Mouse (Mus musculus) hindbrain, embryonic 13.5 days (tissue): ENCODE measurements around the gene Lsg1. TPM values are rescaled to one million over a fixed set of nuclear protein-coding genes. Genes with fewer than 3 reads are reported as not detected.

Experiments used
- ATAC-seq: fragments of 200-750 bp; cut with Nextera tagmentation; 2 replicates; pipeline ENCODE4 v1.8.0; 2017; ENCODE audit warnings: moderate TSS enrichment; ENCODE audit not compliant: low FRiP score
- H3K27ac ChIP-seq: fragments of 300-500 bp; sonication (generic); 2 replicates; pipeline ENCODE4 v1.5.1; 2015; ENCODE audit warnings: inconsistent platforms, mild to moderate bottlenecking, moderate library complexity
- H3K27me3 ChIP-seq: fragments of 300-500 bp; sonication (generic); 2 replicates; pipeline ENCODE4 v1.6.1; 2015; ENCODE audit warnings: mild to moderate bottlenecking, inconsistent platforms
- H3K36me3 ChIP-seq: fragments of 300-500 bp; sonication (generic); 2 replicates; pipeline ENCODE4 v1.6.1; 2015; ENCODE audit warnings: mild to moderate bottlenecking, inconsistent platforms
- H3K4me1 ChIP-seq: fragments of 300-500 bp; sonication (generic); replicated peaks from 2 replicates; pipeline ENCODE4 v1.6.1; 2015; ENCODE audit warnings: inconsistent platforms
- H3K4me2 ChIP-seq: fragments of 300-500 bp; sonication (generic); 2 replicates; pipeline ENCODE4 v1.6.1; 2015; ENCODE audit warnings: inconsistent platforms, mild to moderate bottlenecking, moderate library complexity
- H3K4me3 ChIP-seq: fragments of 300-500 bp; sonication (generic); 2 replicates; pipeline ENCODE4 v1.5.1; 2015; ENCODE audit warnings: mild to moderate bottlenecking, inconsistent platforms
- H3K9ac ChIP-seq: fragments of 300-500 bp; sonication (generic); 2 replicates; pipeline ENCODE4 v1.6.1; 2015; ENCODE audit warnings: mild to moderate bottlenecking, inconsistent platforms
- H3K9me3 ChIP-seq: fragments of 300-500 bp; sonication (generic); 2 replicates; pipeline ENCODE4 v1.6.1; 2016; ENCODE audit warnings: inconsistent platforms
- WGBS: fragments of 180-500 bp; shearing (Covaris S2); methylation state at CpG from one replicate; pipeline ENCODE4 v1.1.7; 2015; 5-methylcytosine and 5-hydroxymethylcytosine counted together
- polyA plus RNA-seq: library from polyadenylated mRNA; unstranded; fragments of >200 nt; fragmentation: Nextera tagmentation; extraction: Ambion mirVana; gene quantifications from 2 replicates; pipeline ENCODE4 v1.2.1, GENCODE M21; 2015

Gene Lsg1
- polyA plus RNA-seq, 1 experiment from 2014 or later: 59.8 TPM

DNA sequence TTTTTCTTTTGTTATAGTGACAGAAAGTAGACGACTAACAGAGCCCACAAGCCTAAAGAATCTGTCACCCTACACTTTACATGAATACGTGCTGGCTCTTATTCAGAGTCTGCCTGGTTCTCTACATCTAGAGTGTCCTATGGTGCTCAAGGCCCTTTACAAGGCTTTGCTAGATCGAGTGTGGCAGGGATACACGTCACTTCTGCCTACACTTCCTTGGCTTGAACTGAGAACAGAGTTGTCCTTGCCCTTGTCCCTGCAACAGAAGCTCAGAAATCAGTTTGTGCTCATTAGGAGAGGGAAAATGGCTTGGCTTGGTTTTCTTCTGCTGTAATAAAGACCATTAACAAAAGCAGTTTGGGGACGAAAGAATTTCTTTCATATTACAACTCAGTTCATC is 23.9 kb upstream of the Lsg1 start:
- Histone ChIP-seq H3K4me1 (peaks cover 15% of the 10 kb centered on the region), H3K9ac (no peak overlapping the region), H3K4me2 (no peak overlapping the region), H3K27me3 (no peaks in the 10 kb centered on the region), H3K36me3 (no peaks in the 10 kb centered on the region), H3K9me3 (no peaks in the 10 kb centered on the region), H3K27ac (no peak overlapping the region), H3K4me3 (no peak overlapping the region)
- WGBS: 81% methylated on average over 5 of the region's 5 CpGs
- no peak for ATAC-seq

- Histone ChIP-seq H3K27ac (no peak overlapping the region), H3K9me3 (no peaks in the 10 kb centered on the region), H3K9ac (no peak overlapping the region), H3K4me3 (no peak overlapping the region), H3K4me2 (no peak overlapping the region), H3K4me1 (peaks cover 22% of the 10 kb centered on the region), H3K36me3 (no peaks in the 10 kb centered on the region), H3K27me3 (0 out of 2 replicates have a peak, but pooled peaks cover 3% of the 10 kb centered on the region)
- 91% methylated on average over 3 of the region's 3 CpGs for WGBS
- no peak for ATAC-seq
These were observed 20.5 kb upstream of the Lsg1 start for GRCm38 (mm10) chr16:30607868-30608267.

- Histone ChIP-seq H3K27me3 (peaks cover 19% of the 10 kb centered on the region), H3K4me3 (no peak overlapping the region), H3K9ac (no peak overlapping the region), H3K4me1 (peaks cover 44% of the 10 kb centered on the region), H3K27ac (no peak overlapping the region), H3K9me3 (no peaks in the 10 kb centered on the region), H3K4me2 (no peak overlapping the region), H3K36me3 (no peaks in the 10 kb centered on the region)
- no peak for ATAC-seq
- 60% methylated on average over 6 of the region's 6 CpGs for WGBS
These were observed 18.1 kb upstream of the Lsg1 start for GRCm38 (mm10) chr16:30605528-30605927.

DNA sequence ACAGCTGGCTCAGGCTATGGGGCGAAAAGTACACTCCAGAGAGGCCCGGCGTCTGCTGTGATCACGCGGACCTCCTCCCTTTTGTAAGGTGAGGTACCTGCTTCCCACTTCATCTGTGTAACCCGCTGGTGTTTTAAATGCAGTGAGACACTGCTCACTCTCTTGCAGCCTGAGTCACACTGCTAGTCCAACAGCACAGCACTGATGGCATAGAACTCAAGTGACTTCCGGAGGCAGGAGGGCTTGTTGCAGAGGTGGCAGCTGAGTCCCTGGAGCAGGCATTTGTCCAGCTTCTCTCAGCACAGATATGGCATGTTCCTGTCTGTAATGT is 17.4 kb upstream of the Lsg1 start:
- Histone ChIP-seq H3K4me3 (no peak overlapping the region), H3K4me1 (peaks cover 51% of the 10 kb centered on the region), H3K9ac (no peak overlapping the region), H3K9me3 (no peaks in the 10 kb centered on the region), H3K27ac (no peak overlapping the region), H3K4me2 (no peak overlapping the region), H3K27me3 (peaks cover 22% of the 10 kb centered on the region), H3K36me3 (no peaks in the 10 kb centered on the region)
- 83% methylated on average over 7 of the region's 7 CpGs for WGBS
- no peak for ATAC-seq

DNA sequence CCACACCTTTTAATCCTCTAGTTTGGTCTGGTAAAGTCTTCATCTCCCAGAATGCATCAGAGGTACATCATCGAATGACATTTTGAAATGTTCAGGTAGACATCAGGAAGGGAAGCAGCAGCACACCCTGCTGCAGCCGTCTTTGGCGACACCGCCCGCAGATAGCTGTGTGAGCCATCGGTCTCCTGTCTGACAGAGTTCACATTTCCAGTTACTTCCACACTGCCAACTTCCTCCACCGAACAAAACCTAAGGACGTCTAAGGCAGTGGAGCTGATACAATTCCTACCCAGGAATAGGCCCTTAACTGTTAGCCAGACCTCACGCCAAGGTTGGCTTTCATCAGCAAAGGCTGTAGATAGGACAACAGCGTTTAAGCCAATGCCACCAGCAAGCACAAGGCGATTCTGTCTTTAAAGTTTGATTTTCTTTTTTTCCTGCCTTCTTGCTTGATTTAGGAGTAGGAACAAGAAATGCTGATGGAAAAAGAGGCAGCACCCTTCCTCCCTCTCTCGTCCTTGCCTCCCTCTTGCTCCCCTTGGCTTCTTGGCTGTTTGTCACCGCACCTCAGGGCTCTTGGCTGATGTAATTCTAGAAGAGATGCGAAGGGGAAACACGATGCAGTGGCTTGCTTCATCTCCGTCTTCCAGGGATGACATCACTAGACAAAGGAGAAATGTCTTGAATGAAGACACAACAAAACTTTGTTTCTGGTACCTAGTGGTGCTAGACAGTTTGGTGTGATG is 16.8 kb upstream of the Lsg1 start:
- WGBS: 80% methylated on average over 16 of the region's 16 CpGs
- Histone ChIP-seq H3K4me3 (no peak overlapping the region), H3K36me3 (no peaks in the 10 kb centered on the region), H3K4me2 (no peak overlapping the region), H3K27me3 (peaks cover 22% of the 10 kb centered on the region), H3K9ac (no peak overlapping the region), H3K27ac (no peak overlapping the region), H3K9me3 (no peaks in the 10 kb centered on the region), H3K4me1 (peaks cover 54% of the 10 kb centered on the region)
- ATAC-seq: no peak

DNA sequence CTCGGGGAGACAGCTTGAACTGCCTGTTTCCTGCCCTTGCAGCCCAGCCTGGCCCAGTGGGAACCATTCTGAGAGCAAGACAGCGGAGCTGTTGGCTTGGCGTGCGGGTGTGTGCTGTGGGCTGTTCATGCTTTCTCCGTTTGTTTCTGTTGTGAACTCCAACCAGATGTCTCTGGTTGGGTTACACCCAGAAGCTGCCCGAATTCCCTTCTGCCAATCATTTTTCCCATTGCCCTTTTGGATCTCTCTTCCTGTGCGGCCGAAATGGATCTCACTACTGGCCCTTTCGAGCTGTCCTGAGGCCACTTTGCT is 16.1 kb upstream of the Lsg1 start:
- Histone ChIP-seq H3K27me3 (peaks cover 26% of the 10 kb centered on the region), H3K4me3 (no peak overlapping the region), H3K27ac (no peak overlapping the region; the same call in 1 of the 2 replicates), H3K36me3 (no peaks in the 10 kb centered on the region), H3K4me2 (peak overlapping the region; percentile 94), H3K9ac (no peak overlapping the region), H3K4me1 (peaks cover 56% of the 10 kb centered on the region), H3K9me3 (no peaks in the 10 kb centered on the region)
- WGBS: 55% methylated on average over 9 of the region's 9 CpGs
- ATAC-seq: no peak

DNA sequence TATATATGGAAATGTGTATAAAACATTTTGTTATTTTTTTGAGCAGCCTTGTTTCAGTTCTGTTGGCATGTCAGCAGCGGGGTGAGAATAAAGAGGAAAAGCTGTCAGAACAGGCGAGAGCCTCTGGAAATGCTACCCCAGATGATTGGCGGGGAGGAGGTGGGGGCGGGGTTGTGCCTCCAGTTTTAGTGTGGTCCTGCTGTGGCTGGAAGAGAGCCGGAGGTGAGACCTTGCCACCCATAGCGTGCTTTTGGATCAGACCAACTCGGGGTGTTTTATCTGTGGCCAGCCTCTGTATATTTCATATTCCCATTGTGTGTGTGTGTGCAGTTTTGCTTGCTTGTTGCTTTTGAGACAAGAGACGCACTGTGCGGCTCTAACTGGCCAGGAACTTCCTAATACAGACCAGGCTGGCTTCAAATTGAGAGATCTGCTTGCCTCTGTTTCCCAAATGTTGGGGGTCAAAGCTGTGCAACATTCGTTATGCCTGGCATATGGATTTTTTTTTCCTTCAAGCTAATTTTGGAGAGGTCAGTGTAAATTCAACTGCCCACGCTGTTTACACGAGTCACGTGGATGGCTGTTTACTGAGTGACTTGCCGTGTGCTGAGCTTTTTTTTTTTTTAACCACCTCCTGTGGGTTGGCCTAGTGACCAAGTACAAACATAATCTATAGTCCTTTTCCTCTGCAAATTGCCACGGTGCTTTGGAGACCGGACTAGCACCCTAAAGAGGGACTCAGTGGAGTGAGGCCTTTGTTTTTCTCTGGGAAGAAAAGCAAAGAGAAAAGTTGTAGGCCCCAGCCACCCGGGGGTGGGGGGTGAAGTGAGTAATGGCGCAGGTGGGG is 15.5 kb upstream of the Lsg1 start:
- 28% methylated on average over 18 of the region's 18 CpGs for WGBS

DNA sequence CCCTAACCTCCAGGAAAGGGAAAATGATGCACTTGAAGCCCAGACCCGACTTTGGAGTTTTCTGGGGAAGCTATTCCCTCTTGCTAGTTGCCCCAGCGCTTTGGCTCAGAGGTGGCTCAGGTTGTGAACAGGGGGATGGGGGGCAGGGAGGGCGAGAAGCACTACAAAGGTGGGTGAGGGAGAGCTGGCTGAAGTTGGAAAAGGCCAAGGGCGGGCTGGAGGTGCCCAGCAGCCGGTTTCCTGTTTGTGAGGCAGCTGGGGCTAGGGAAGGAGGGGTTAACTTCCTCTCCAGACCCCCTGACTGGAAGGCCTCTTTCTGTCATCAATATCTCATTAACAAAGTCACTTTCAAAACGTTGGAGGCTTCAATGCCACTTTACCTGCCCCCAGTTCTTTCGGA is 14.6 kb upstream of the Lsg1 start:
- peak overlapping the region; percentile 94 for H3K4me2 ChIP-seq
- H3K4me3 ChIP-seq: peak overlapping the region; percentile 71
- H3K27me3 ChIP-seq: peaks cover 27% of the 10 kb centered on the region
- 30% methylated on average over 7 of the region's 7 CpGs for WGBS
- no peaks in the 10 kb centered on the region for H3K9me3 ChIP-seq
- peak overlapping the region; percentile 79; the same call in 1 of the 2 replicates for H3K9ac ChIP-seq
- no peaks in the 10 kb centered on the region for H3K36me3 ChIP-seq
- ATAC-seq: no peak
- peaks cover 62% of the 10 kb centered on the region for H3K4me1 ChIP-seq
- peak overlapping the region; percentile 40; the same call in 1 of the 2 replicates for H3K27ac ChIP-seq

More for the DNA sequence above, 15.5 kb upstream of the Lsg1 start:
- Histone ChIP-seq H3K4me1 (peaks cover 56% of the 10 kb centered on the region), H3K27ac (no peak overlapping the region; the same call in 1 of the 2 replicates), H3K27me3 (peaks cover 27% of the 10 kb centered on the region), H3K9me3 (no peaks in the 10 kb centered on the region), H3K36me3 (no peaks in the 10 kb centered on the region), H3K9ac (0 out of 2 replicates have a peak overlapping the region, but pooled peaks have one; percentile 15), H3K4me2 (peak overlapping the region; percentile 94), H3K4me3 (peak overlapping the region; percentile 1; the same call in 1 of the 2 replicates)
- ATAC-seq: no peak

DNA sequence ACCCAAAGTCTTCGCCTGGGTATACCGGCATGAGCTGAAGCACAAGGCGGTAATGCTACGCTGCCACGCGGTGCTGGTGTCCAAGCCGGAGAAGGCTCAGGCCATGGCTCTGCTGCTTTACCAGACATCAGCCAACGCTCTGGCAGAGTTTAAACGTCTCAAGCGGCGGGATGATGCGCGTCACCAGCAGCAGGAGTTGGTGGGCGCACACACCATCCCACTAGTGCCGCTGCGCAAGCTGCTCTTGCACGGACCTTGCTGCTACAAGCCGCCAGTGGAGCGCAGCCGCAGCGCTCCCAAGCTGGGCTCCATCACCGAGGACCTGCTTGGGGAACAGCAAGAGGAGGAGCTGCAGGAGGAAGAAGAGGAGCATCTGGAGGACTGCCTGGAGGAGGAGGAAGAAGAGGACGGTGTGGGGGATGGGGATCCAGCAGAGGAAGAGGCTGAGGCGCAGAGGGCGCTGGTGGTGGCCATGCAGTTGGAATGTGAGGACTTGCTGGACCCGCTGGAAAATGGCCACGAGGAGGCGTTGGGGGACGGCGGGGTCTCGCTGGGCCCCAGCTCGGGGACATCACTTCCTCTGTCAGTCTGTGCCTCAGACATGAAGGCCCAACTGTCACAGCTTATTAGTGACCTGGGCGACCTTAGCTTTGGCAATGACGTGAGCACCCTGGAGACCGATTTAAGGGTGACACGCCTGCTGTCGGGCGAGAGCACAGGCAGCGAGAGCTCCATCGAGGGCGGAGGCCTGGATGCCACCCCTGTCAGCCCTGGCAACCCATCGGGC is 13.8 kb upstream of the Lsg1 start:
- Histone ChIP-seq H3K27ac (peak overlapping the region; percentile 74; the same call in 1 of the 2 replicates), H3K36me3 (no peaks in the 10 kb centered on the region), H3K4me2 (peak overlapping the region; percentile 94), H3K9ac (peak overlapping the region; percentile 79), H3K9me3 (no peaks in the 10 kb centered on the region), H3K27me3 (peaks cover 27% of the 10 kb centered on the region), H3K4me1 (peaks cover 67% of the 10 kb centered on the region), H3K4me3 (peak overlapping the region; percentile 71)
- WGBS: 6% methylated on average over 42 of the region's 42 CpGs
- no peak; the same call in none of the 2 replicates for ATAC-seq

- Histone ChIP-seq H3K9ac (peak overlapping the region; percentile 79), H3K9me3 (no peaks in the 10 kb centered on the region), H3K4me2 (peak overlapping the region; percentile 94), H3K27ac (peak overlapping the region; percentile 74), H3K36me3 (no peaks in the 10 kb centered on the region), H3K4me1 (peaks cover 63% of the 10 kb centered on the region), H3K27me3 (peaks cover 31% of the 10 kb centered on the region), H3K4me3 (peak overlapping the region; percentile 71)
- ATAC-seq: peak; percentile 34; the same call in 1 of the 2 replicates
- under 1% methylated on average over 53 of the region's 53 CpGs for WGBS
These were observed 13.1 kb upstream of the Lsg1 start for GRCm38 (mm10) chr16:30600431-30601045.

DNA sequence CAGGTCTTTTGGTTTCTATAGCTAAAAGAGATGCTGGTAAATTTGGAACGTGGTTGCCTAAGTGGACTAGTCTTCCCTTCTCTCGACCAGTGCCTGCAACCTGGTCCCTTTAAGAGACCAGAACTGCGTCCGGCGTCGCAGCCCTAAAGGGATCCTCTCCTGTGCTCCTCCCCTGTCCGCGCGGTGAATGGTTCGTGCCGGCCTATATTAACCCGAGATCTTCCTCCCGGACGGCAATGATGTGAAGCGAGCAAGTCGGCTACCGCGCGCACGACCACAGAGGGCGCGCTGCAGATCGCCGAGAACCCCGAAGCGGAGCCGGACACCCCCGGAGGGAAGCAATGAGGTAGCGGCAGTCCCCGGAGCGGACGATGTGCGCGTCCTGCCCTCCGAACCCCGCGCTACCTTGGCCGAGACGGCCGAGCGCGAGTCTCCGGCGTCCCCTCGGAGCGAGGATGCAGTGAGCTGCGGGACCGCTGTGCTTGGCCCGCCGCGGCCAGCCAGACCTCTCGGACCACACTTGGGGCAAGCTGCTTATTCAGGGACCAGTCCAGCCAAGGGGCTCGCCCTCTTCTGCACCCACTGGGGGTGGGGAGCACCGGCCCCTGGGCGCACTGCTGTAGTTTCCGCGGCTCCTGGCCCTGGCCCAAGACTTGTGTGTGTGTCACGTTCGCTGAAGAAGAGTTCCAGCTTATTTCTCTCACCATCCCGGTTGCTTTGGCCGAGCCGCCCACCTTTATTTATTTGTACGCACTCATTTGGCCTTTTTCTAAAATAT is 12.3 kb upstream of the Lsg1 start, which contains the start of gene Fam43a:
TSS of gene Fam43a (plus strand) at position 233 of the 778 bp plus-strand sequence.
- Histone ChIP-seq H3K4me2 (peak within 1 kb of the TSS; percentile 94), H3K36me3 (no peaks in the 10 kb centered on the region), H3K9me3 (no peaks in the 10 kb centered on the region), H3K4me1 (peaks cover 54% of the 10 kb centered on the region), H3K27me3 (peaks cover 36% of the 10 kb centered on the region), H3K27ac (peak within 1 kb of the TSS; percentile 74), H3K4me3 (peak within 1 kb of the TSS; percentile 71), H3K9ac (peak within 1 kb of the TSS; percentile 79)
- WGBS: under 1% methylated on average over 63 of the region's 63 CpGs
- ATAC-seq: peak; percentile 74
